Mouse (Mus musculus): ENCODE data around the gene Tsc2. TPM values are rescaled to one million over a fixed set of nuclear protein-coding genes. Genes with fewer than 3 reads are reported as not detected.
"Not testable (repeated sequence)": the region's sequence is repeated elsewhere in the genome, so short reads cannot be mapped to it uniquely, and the experiment has no call there.

The Tsc2 gene
- polyA plus RNA-seq, 1 experiment, result 51.1 TPM

- TF ChIP-seq CTCF (IDR thresholded peaks at IDR 0.05; ENCODE audit: low read depth, low read length), result no peak
- no peak for TF ChIP-seq POLR2A (IDR thresholded peaks at IDR 0.05; ENCODE audit: insufficient read depth, low read length)
- no peak for TF ChIP-seq EP300 (IDR thresholded peaks at IDR 0.05; ENCODE audit: insufficient read depth, low read depth, low read length)
- Histone ChIP-seq H3K36me3 (ENCODE audit: control insufficient read depth, insufficient read depth, low read length, poor library complexity, severe bottlenecking) (0 out of 2 replicates have a peak, but pooled peaks cover under 1% of the 10 kb centered on the region), H3K27ac (ENCODE audit: insufficient read depth, low read length) (no peak overlapping the region), H3K9me3 (replicated peaks; ENCODE audit: control insufficient read depth, insufficient read depth, low read length, poor library complexity, severe bottlenecking) (no peaks in the 10 kb centered on the region), H3K4me1 (ENCODE audit: control insufficient read depth, insufficient read depth, low read length) (peaks cover 2% of the 10 kb centered on the region), H3K4me3 (ENCODE audit: low read depth, low read length) (no peak overlapping the region), H3K9ac (ENCODE audit: low read depth, poor library complexity, severe bottlenecking) (no peak overlapping the region), H3K27me3 (ENCODE audit: control insufficient read depth, insufficient read depth, low read length, poor library complexity, severe bottlenecking) (no peaks in the 10 kb centered on the region)
Measured at GRCm38 (mm10) chr17:24671346-24671745, 38.9 kb upstream of the Tsc2 start.

GRCm38 (mm10) chr17:24670246-24670844, 37.9 kb upstream of the Tsc2 start:
- Histone ChIP-seq H3K4me1 (ENCODE audit: control insufficient read depth, insufficient read depth, low read length) (peaks cover 2% of the 10 kb centered on the region), H3K9me3 (replicated peaks; ENCODE audit: control insufficient read depth, insufficient read depth, low read length, poor library complexity, severe bottlenecking) (no peaks in the 10 kb centered on the region), H3K27me3 (ENCODE audit: control insufficient read depth, insufficient read depth, low read length, poor library complexity, severe bottlenecking) (no peaks in the 10 kb centered on the region), H3K9ac (ENCODE audit: low read depth, poor library complexity, severe bottlenecking) (peak overlapping the region; percentile 94), H3K36me3 (ENCODE audit: control insufficient read depth, insufficient read depth, low read length, poor library complexity, severe bottlenecking) (no peaks in the 10 kb centered on the region), H3K27ac (ENCODE audit: insufficient read depth, low read length) (peak overlapping the region; percentile 64), H3K4me3 (ENCODE audit: low read depth, low read length) (peak overlapping the region; percentile 98)
- TF ChIP-seq EP300 (IDR thresholded peaks at IDR 0.05; ENCODE audit: insufficient read depth, low read depth, low read length), result no peak
- no peak for TF ChIP-seq POLR2A (IDR thresholded peaks at IDR 0.05; ENCODE audit: insufficient read depth, low read length)
- no peak for TF ChIP-seq CTCF (IDR thresholded peaks at IDR 0.05; ENCODE audit: low read depth, low read length)

- H3K9me3 ChIP-seq (replicated peaks; ENCODE audit: control insufficient read depth, insufficient read depth, low read length, poor library complexity, severe bottlenecking), result no peaks in the 10 kb centered on the region
- H3K4me1 ChIP-seq (ENCODE audit: control insufficient read depth, insufficient read depth, low read length), result peaks cover 2% of the 10 kb centered on the region
- peak within 1 kb of the TSS; percentile 98 for H3K4me3 ChIP-seq (ENCODE audit: low read depth, low read length)
- no peaks in the 10 kb centered on the region for H3K36me3 ChIP-seq (ENCODE audit: control insufficient read depth, insufficient read depth, low read length, poor library complexity, severe bottlenecking)
- H3K9ac ChIP-seq (ENCODE audit: low read depth, poor library complexity, severe bottlenecking), result peak within 1 kb of the TSS; percentile 94
- TF ChIP-seq POLR2A (IDR thresholded peaks at IDR 0.05; ENCODE audit: insufficient read depth, low read length), result peak; percentile 16
- 0 out of 2 replicates have a peak, but pooled peaks have one; percentile 26 for TF ChIP-seq EP300 (IDR thresholded peaks at IDR 0.05; ENCODE audit: insufficient read depth, low read depth, low read length)
- TF ChIP-seq CTCF (IDR thresholded peaks at IDR 0.05; ENCODE audit: low read depth, low read length), result no peak
- H3K27me3 ChIP-seq (ENCODE audit: control insufficient read depth, insufficient read depth, low read length, poor library complexity, severe bottlenecking), result no peaks in the 10 kb centered on the region
- H3K27ac ChIP-seq (ENCODE audit: insufficient read depth, low read length), result peak within 1 kb of the TSS; percentile 66
Measured at GRCm38 (mm10) chr17:24669545-24670245, 37.3 kb upstream of the Tsc2 start, which contains the start of gene Zfp598. Zfp598 (plus strand) TSS chr17:24669687.

GRCm38 (mm10) chr17:24669214-24669544, 36.7 kb upstream of the Tsc2 start:
- H3K27me3 ChIP-seq (ENCODE audit: control insufficient read depth, insufficient read depth, low read length, poor library complexity, severe bottlenecking); H3K9me3 ChIP-seq (replicated peaks; ENCODE audit: control insufficient read depth, insufficient read depth, low read length, poor library complexity, severe bottlenecking); H3K4me1 ChIP-seq (ENCODE audit: control insufficient read depth, insufficient read depth, low read length); H3K36me3 ChIP-seq (ENCODE audit: control insufficient read depth, insufficient read depth, low read length, poor library complexity, severe bottlenecking): not testable (repeated sequence)
- H3K27ac ChIP-seq (ENCODE audit: insufficient read depth, low read length), result peak overlapping the region; percentile 66
- peak overlapping the region; percentile 89 for H3K4me3 ChIP-seq (ENCODE audit: low read depth, low read length)
- H3K9ac ChIP-seq (ENCODE audit: low read depth, poor library complexity, severe bottlenecking), result peak overlapping the region; percentile 94

GRCm38 (mm10) chr17:24667416-24667815, 35.0 kb upstream of the Tsc2 start:
- no peaks in the 10 kb centered on the region for H3K36me3 ChIP-seq (ENCODE audit: control insufficient read depth, insufficient read depth, low read length, poor library complexity, severe bottlenecking)
- 0 out of 2 replicates have a peak overlapping the region, but pooled peaks have one; percentile 19 for H3K27ac ChIP-seq (ENCODE audit: insufficient read depth, low read length)
- no peak overlapping the region for H3K9ac ChIP-seq (ENCODE audit: low read depth, poor library complexity, severe bottlenecking)
- peaks cover 2% of the 10 kb centered on the region for H3K4me1 ChIP-seq (ENCODE audit: control insufficient read depth, insufficient read depth, low read length)
- TF ChIP-seq POLR2A (IDR thresholded peaks at IDR 0.05; ENCODE audit: insufficient read depth, low read length) (no peak), EP300 (IDR thresholded peaks at IDR 0.05; ENCODE audit: insufficient read depth, low read depth, low read length) (no peak), CTCF (IDR thresholded peaks at IDR 0.05; ENCODE audit: low read depth, low read length) (peak; percentile 53)
- H3K27me3 ChIP-seq (ENCODE audit: control insufficient read depth, insufficient read depth, low read length, poor library complexity, severe bottlenecking), result no peaks in the 10 kb centered on the region
- no peak overlapping the region for H3K4me3 ChIP-seq (ENCODE audit: low read depth, low read length)
- no peaks in the 10 kb centered on the region for H3K9me3 ChIP-seq (replicated peaks; ENCODE audit: control insufficient read depth, insufficient read depth, low read length, poor library complexity, severe bottlenecking)

GRCm38 (mm10) chr17:24667011-24667410, 34.6 kb upstream of the Tsc2 start:
- not testable (repeated sequence) for H3K27ac ChIP-seq (ENCODE audit: insufficient read depth, low read length); H3K27me3 ChIP-seq (ENCODE audit: control insufficient read depth, insufficient read depth, low read length, poor library complexity, severe bottlenecking); H3K4me3 ChIP-seq (ENCODE audit: low read depth, low read length); H3K9ac ChIP-seq (ENCODE audit: low read depth, poor library complexity, severe bottlenecking); H3K36me3 ChIP-seq (ENCODE audit: control insufficient read depth, insufficient read depth, low read length, poor library complexity, severe bottlenecking); H3K4me1 ChIP-seq (ENCODE audit: control insufficient read depth, insufficient read depth, low read length); H3K9me3 ChIP-seq (replicated peaks; ENCODE audit: control insufficient read depth, insufficient read depth, low read length, poor library complexity, severe bottlenecking)

All from ES-Bruce4 (cell line).